Mouse (Mus musculus): ENCODE measurements around the gene Gm9376.

Gm9376 gene

GRCm38 (mm10) chr14:118282272-118282671 is 15.5 kb downstream of the Gm9376 start:
- no peak for DNase-seq (ENCODE audit: low spot score)

GRCm38 (mm10) chr14:118282917-118283316 is 16.2 kb downstream of the Gm9376 start:
- no peak for DNase-seq (ENCODE audit: low spot score)

- DNase-seq (ENCODE audit: low spot score), result no peak
These were observed 19.3 kb downstream of the Gm9376 start for GRCm38 (mm10) chr14:118286096-118286495.

- no peak for DNase-seq (ENCODE audit: low spot score)
These were observed 22.4 kb downstream of the Gm9376 start for GRCm38 (mm10) chr14:118289133-118289532.

- no peak for DNase-seq (ENCODE audit: low spot score)
These were observed 23.2 kb downstream of the Gm9376 start for GRCm38 (mm10) chr14:118290009-118290408.

GRCm38 (mm10) chr14:118302606-118303005 is 35.8 kb downstream of the Gm9376 start:
- DNase-seq (ENCODE audit: low spot score), result no peak

GRCm38 (mm10) chr14:118304560-118304959 is 37.8 kb downstream of the Gm9376 start:
- no peak for DNase-seq (ENCODE audit: low spot score)

GRCm38 (mm10) chr14:118305951-118306350 is 39.2 kb downstream of the Gm9376 start:
- no peak for DNase-seq (ENCODE audit: low spot score)

- no peak for DNase-seq (ENCODE audit: low spot score)
These were observed 40.3 kb downstream of the Gm9376 start for GRCm38 (mm10) chr14:118307060-118307459.

GRCm38 (mm10) chr14:118311703-118312102 is 44.9 kb downstream of the Gm9376 start:
- DNase-seq (ENCODE audit: low spot score), result no peak

GRCm38 (mm10) chr14:118312664-118313063 is 45.9 kb downstream of the Gm9376 start:
- no peak for DNase-seq (ENCODE audit: low spot score)

- no peak for DNase-seq (ENCODE audit: low spot score)
These were observed 47.2 kb downstream of the Gm9376 start for GRCm38 (mm10) chr14:118313931-118314330.

GRCm38 (mm10) chr14:118317260-118317659 is 50.5 kb downstream of the Gm9376 start:
- no peak for DNase-seq (ENCODE audit: low spot score)

Data from T-cell, adult 2 months (primary cell).